Mouse (Mus musculus): Measurements from ENCODE around the gene Adamts14.

Gene Adamts14

GRCm38 (mm10) chr10:61273081-61273843, at the start of gene Adamts14:
TSS of gene Adamts14 (minus strand) at chr10:61273438.
- peak in 1 of 2 experiments; percentile 59 for DNase-seq

GRCm38 (mm10) chr10:61318527-61318926, 45.3 kb upstream of the Adamts14 start:
- DNase-seq: no peak

GRCm38 (mm10) chr10:61315324-61315880, 42.2 kb upstream of the Adamts14 start:
- DNase-seq: no peak

GRCm38 (mm10) chr10:61313750-61314149, 40.5 kb upstream of the Adamts14 start:
- no peak for DNase-seq

- DNase-seq: no peak
These were observed 39.5 kb upstream of the Adamts14 start for GRCm38 (mm10) chr10:61312754-61313153.

GRCm38 (mm10) chr10:61312159-61312558, 38.9 kb upstream of the Adamts14 start:
- no peak for DNase-seq

GRCm38 (mm10) chr10:61308706-61309320, 35.6 kb upstream of the Adamts14 start:
- no peak for DNase-seq

GRCm38 (mm10) chr10:61305928-61306590, 32.8 kb upstream of the Adamts14 start:
- no peak for DNase-seq

- peak; percentile 77 to 84 for DNase-seq
These were observed 30.8 kb upstream of the Adamts14 start for GRCm38 (mm10) chr10:61304046-61304445.

GRCm38 (mm10) chr10:61300996-61301395, 27.8 kb upstream of the Adamts14 start:
- no peak for DNase-seq

GRCm38 (mm10) chr10:61297477-61297876, 24.2 kb upstream of the Adamts14 start, which contains the start of gene Prf1:
TSS of gene Prf1 (plus strand) at chr10:61297833.
- DNase-seq: no peak

GRCm38 (mm10) chr10:61296713-61297445, 23.6 kb upstream of the Adamts14 start:
- DNase-seq: peak; percentile 59 to 69

GRCm38 (mm10) chr10:61294242-61294641, 21.0 kb upstream of the Adamts14 start:
- DNase-seq: no peak

GRCm38 (mm10) chr10:61290479-61290878, 17.2 kb upstream of the Adamts14 start:
- no peak for DNase-seq

GRCm38 (mm10) chr10:61290016-61290415, 16.8 kb upstream of the Adamts14 start:
- no peak for DNase-seq

GRCm38 (mm10) chr10:61286246-61286645, 13.0 kb upstream of the Adamts14 start:
- DNase-seq: no peak

- peak; percentile 85 to 89 for DNase-seq
These were observed 12.0 kb upstream of the Adamts14 start for GRCm38 (mm10) chr10:61285271-61285670.

GRCm38 (mm10) chr10:61284309-61284708, 11.1 kb upstream of the Adamts14 start:
- DNase-seq: no peak

GRCm38 (mm10) chr10:61281115-61281514, 7.9 kb upstream of the Adamts14 start:
- DNase-seq: no peak

- DNase-seq: peak; percentile 44 to 57
These were observed 4.9 kb upstream of the Adamts14 start for GRCm38 (mm10) chr10:61277918-61278674.

GRCm38 (mm10) chr10:61277051-61277450, 3.8 kb upstream of the Adamts14 start:
- no peak for DNase-seq

- DNase-seq: peak; percentile 60 to 65
These were observed 2.5 kb upstream of the Adamts14 start for GRCm38 (mm10) chr10:61275669-61276110.
